Mouse (Mus musculus): ENCODE results near the gene Acoxl.

DNA sequence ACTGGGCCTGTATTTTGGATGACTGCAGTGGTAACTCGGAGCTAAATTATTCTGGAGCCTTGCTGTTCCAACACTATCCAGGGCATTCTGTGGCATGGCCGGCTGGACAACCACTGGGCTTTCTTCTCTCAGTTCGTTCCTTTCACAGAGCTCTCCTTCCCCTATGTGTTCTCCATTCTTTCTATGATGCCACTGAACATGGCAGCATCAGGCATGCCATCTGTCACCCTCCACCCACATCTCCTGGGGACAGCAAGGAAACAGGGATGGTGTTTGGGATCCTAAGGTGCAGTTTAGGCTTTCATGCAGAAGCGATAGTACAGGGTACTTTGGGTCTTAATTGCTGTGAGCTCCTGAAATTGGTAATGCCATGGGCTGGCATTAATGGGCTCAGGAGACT, 71.1 kb downstream of the Acoxl start:
- no peak for TF ChIP-seq CTCF (IDR thresholded peaks at IDR 0.05)
- TF ChIP-seq POLR2A (IDR thresholded peaks at IDR 0.05; ENCODE audit: insufficient read depth, low read depth, low read length) = no peak
- no peak for TF ChIP-seq EP300 (IDR thresholded peaks at IDR 0.05; ENCODE audit: insufficient read depth, low read depth, low read length)

Data from heart, adult 2 months (tissue).